Mouse (Mus musculus) ES-CJ7 (cell line): ENCODE results near the gene Selenof.

Experiments used
- DNase-seq: peaks from one replicate; pipeline ENCODE4 v3.0.0; 2011; ENCODE audit warnings: low read depth, low spot score

Gene Selenof

GRCm38 (mm10) chr3:144602819-144603218 is 32.7 kb downstream of the Selenof start:
- DNase-seq: no peak

DNA sequence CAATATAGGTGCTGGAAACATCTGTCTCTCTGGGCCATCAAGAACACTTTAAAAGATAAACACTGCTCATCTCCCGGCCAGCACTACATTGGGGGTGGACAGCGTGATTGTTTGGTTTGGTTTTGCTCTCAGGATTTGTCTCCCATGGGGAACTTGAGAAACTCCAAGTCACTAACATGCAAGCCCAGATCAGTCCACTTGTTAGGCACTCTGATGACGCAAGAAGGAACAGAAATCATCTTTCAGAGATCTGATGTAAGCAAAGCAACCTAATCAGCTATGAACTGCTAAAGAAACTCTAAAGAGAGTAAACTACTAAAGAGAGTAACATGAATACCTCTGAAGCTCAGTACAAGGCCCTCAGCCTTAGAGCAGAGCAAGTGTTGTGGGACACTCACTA is 33.5 kb downstream of the Selenof start:
- DNase-seq: no peak

GRCm38 (mm10) chr3:144604205-144604604 is 34.1 kb downstream of the Selenof start:
- DNase-seq: no peak

GRCm38 (mm10) chr3:144605811-144606210 is 35.7 kb downstream of the Selenof start:
- peak; percentile 62 for DNase-seq

DNA sequence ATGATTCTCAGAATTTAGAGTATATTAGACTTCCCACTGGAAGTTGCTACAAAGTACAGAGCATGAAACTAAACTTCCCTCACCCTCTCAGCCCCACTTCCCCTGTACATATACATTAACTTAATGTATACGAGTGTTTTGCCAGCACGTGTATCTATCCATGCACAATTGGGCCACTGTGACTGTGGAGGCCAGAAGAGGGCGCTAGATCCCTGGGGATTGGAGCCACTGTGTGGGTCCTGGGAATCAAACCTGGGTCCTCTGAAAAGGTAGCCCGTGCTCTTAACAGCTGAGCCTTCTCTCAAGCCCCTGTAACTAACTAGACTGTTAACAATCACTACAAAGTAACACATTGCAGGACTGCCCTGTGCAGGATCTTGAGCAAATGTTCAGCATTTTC is 36.3 kb downstream of the Selenof start:
- DNase-seq: peak; percentile 55

DNA sequence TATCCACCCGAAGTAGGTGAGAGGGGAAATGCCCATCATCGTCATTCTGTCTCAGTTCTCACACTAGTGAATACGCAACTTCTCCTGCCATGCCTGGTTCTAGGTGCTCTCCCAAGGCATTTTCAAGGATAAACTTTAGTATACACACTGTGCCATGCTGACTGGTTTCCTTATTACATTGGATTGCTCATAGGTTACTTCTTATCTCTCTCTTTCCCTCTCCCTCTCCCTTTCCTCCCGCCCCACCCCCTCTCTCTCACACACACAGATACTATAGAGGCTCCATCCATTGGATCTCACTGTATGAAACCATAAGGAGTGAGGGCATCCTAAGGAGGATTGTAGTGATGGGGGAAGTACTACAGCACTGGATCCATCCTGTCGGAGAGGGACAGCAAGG is 38.0 kb downstream of the Selenof start:
- no peak for DNase-seq

GRCm38 (mm10) chr3:144610759-144611158 is 40.7 kb downstream of the Selenof start:
- DNase-seq: peak; percentile 92

GRCm38 (mm10) chr3:144611626-144612271 is 41.6 kb downstream of the Selenof start:
- DNase-seq: no peak

DNA sequence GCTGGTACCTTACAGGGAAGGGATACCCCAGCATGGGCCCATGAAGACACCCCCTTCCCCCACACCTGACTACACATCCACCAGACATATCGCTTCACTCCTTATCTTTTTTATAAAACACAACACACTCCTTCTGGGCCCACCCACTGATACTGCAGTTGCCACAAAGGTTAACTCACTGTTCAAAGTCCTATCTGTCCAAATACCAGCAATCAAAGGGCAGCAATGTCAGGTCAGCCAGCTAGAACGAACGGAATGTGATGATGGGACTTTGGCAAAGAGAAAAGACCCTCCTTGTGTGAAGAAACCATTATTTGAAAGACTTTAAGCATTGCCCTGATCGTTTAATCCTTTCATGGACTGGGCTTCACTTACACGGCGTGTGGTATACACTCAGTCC is 42.3 kb downstream of the Selenof start:
- DNase-seq: no peak

DNA sequence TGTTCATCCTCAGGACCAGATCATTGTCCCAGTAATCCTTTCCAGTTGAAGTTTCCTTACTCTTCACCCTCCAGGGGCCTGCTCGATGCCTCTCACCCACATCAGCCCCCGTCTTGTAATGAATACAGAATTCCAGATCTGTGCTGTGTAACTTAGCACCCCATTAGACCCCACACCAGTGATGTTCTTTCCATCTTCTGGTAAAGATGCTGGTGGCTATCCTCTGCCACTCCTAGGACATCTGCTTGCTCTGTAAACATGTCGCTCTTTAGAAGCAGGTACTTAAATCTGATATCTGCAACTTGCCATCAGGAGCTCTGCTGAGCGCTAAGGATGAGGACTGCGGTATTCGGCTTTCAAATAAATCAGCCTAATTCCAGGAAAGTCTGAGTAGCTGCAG is 44.2 kb downstream of the Selenof start:
- no peak for DNase-seq

- no peak for DNase-seq
Measured at GRCm38 (mm10) chr3:144614698-144615097, 44.6 kb downstream of the Selenof start.

DNA sequence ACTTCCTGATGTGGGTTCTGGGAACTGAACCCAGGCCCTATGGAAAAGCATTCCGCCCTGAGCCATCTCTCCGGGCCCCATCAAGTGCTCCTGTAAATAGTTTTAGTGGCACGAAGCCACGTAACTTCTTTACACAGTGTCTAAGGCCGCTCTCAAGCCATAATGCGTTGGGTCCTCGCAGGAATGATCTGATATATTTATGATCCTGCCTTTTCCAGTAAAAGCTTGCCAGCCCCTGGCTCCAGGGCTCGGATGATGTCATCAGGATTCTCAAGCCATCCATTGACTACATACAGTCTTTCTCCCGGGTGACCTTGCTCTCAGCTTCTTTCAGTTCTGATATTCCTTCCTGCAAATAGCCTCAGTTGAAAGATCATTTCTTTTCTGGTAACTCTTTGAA is 45.4 kb downstream of the Selenof start:
- no peak for DNase-seq

GRCm38 (mm10) chr3:144616654-144617425 is 46.7 kb downstream of the Selenof start:
- peak; percentile 79 for DNase-seq

GRCm38 (mm10) chr3:144617633-144618180 is 47.6 kb downstream of the Selenof start:
- DNase-seq: no peak

DNA sequence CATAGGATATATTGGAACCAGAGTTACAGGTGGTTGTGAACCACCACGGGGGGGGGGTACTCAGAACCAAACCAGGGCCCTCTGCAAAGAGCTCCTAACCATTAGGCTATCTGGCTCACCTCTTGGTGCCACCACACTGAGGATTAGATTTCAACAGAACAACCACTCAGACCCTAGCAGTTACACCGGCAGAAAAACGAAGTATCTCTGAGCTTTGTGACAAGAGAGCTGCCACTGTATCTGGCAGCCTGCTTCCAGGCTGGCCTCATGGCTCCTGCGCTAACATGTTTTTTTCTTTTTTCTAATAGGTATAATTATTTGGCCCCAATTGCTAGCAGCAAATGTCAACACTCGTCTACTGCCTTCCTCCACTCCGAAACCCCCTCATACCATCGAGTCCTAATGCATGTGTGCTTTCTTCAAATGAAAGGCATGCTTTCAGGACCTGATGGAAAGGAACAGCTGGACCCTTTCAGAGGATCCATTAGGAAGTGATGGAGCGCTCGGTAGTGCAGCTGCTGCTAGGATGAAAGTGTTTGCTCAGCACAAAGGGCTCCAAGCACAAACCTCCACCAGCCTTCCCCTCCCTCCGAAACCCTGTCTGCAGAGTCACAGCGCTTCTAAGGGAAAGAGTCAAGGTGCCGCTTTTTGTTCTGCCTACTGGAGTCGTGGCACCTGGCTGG is 53.0 kb downstream of the Selenof start:
- no peak for DNase-seq

DNA sequence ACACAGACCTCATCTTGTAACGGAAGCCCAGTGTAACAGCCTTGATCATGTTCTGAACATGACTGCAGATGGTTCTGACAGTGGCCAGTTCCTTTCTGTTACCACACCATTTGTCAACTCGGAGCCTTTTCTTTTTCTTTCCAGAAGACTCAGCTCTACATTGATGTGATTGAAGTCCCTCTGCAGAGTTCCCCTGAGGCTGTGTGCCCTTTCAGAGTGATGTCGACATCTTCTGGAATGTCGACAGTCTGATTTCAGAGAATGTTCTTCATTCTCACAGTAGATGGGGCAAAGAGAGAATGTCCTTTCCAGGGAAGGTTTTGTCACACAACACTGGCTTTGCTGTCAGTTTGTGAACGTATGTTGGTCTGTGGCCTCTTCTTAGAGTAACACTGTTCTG is 55.6 kb downstream of the Selenof start:
- no peak for DNase-seq

- DNase-seq: no peak
Measured at GRCm38 (mm10) chr3:144628005-144628914, 58.2 kb downstream of the Selenof start.

DNA sequence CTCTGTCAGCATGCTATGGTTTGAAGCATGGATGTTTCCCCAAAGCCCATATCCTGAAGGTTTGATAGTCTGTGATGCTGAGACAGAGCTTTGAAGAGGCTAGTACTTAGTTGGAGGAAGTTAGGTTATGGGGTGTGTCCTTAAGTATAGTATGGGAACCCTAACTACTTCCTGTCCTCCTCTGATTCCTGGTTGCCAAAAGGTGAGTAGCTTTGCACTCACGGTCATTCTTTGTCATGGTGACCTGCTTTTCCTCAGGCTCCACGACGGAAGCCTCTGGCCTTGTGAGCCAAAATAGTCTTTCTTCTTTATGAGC is 58.8 kb downstream of the Selenof start:
- no peak for DNase-seq

DNA sequence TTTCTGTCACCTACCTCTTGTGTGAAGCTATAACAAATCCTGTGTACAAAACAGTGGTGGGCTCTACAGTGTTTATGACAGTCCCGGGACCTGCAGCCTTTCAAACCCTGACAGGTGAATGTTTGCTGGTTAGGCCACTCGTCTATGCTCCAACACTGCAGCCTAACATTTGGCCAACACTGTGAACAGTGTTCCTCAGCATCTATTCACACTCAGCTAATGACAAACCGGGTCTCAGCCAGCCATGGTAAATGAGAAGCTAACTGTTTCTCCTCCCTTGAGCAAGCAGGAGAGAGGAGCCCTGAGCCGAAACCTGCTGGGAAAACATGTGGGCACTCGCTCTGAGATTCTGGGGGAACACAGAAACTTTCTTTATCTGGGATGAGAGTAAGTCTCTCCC is 65.1 kb downstream of the Selenof start:
- no peak for DNase-seq

GRCm38 (mm10) chr3:144638110-144638509 is 68.0 kb downstream of the Selenof start:
- no peak for DNase-seq

GRCm38 (mm10) chr3:144639387-144639786 is 69.3 kb downstream of the Selenof start:
- DNase-seq: no peak

GRCm38 (mm10) chr3:144640033-144640432 is 69.9 kb downstream of the Selenof start:
- no peak for DNase-seq
